Mouse (Mus musculus): ENCODE results near the gene Ptch1. TPM values are rescaled to one million over a fixed set of nuclear protein-coding genes. Genes with fewer than 3 reads are reported as not detected.

Gene Ptch1
- polyA plus RNA-seq (2014; fragmentation: Illumina TruSeq; extraction: RNeasy Lipid Tissue Mini Kit (QIAGEN cat#74804); ENCODE audit: low read depth, low replicate concordance): 5.9 TPM

DNA sequence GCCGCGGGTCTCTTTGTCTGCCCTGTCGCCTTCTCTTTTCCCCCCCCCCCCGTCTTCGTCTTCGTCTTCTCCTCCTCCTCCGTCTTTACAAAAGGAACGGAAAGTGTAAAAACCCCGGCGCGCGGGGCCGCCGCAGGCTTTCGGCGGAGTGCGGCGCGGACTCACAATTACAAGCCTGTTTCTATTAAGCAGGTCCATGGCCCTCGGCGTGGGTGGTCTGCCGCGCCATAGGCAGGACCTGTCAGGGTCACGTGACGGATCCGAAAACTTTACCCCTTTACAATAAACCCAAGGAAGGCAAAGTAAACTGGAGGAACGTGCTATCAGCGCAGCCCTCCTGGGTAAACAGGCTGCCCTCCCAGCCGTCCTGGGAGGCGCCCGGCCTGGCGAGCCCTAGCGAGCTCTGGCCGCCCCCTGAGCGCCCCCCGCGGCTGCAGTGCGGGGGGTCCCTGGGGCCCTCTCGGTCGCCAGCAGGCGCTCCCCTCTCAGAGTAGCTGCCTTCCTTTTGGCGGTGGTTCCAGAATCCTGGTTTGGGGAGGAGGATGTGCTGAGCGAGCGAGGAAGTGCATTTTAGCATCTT, at the start of gene Ptch1:
Gene Ptch1 (minus strand): TSS at position 343 of the 580 bp plus-strand sequence.

DNA sequence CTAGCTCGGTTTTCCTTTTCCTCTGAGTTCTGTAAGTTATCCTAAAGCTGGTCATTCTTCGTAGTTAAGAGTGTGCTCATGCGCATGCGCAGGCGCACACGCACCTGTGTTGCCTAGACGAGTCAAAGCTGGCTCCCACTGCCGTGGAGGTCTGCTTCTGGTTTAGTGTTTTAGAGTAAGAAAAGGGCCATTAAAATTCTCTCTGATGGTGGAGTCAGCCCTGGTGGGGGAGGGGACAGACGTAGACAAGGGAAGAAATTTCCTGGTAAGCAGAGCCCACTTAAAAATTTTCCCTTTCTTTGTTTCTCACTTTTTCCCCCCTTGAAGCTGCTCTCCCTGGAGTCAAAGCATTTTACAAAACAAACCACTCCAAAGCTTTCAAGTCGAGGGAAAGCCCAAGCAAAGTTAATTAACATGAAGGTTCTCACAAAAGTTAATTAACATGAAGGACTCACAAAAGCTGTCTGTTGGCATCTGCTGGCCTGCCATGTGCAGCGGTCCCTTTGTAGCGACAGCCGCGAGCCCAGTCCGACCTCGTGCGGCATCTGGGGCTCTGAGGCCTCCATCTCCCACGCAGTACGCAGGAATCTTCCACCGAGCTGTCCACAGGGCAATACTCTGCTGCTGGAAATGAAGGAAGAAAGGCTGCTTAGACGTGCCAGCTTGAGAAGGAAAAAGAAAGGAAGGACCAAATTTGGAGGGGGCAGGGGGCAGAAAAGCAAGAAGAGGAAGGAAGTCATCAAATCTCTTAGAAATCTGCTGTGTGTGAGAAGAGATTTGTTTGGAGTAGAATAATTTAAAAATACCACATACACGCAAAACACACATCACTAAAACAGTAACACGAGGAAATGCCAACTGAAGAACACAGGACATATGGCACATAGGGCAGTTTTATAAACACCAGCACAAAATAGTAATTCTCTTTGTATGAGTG, 76.5 kb downstream of the Ptch1 start, which contains the start of gene Fancc:
Gene Fancc (minus strand): TSS at position 633 of the 937 bp plus-strand sequence.

Other genes starting within 250 kb of the Ptch1 start
- 4.8 TPM for gene Fancc, start 76.3 kb downstream of the Ptch1 start, polyA plus RNA-seq (2014; fragmentation: Illumina TruSeq; extraction: RNeasy Lipid Tissue Mini Kit (QIAGEN cat#74804); ENCODE audit: low read depth, low replicate concordance)
- 14.2 TPM for gene Ercc6l2, start 241.6 kb upstream of the Ptch1 start, polyA plus RNA-seq (2014; fragmentation: Illumina TruSeq; extraction: RNeasy Lipid Tissue Mini Kit (QIAGEN cat#74804); ENCODE audit: low read depth, low replicate concordance)